Mouse (Mus musculus) liver, embryonic 12.5 days (tissue): ENCODE results near the gene Azin2. TPM values are rescaled to one million over a fixed set of nuclear protein-coding genes. Genes with fewer than 3 reads are reported as not detected.

Experiments
- ATAC-seq: fragments of 200-750 bp; cut with Nextera tagmentation; 2 replicates; pipeline ENCODE4 v1.8.0; 2017; ENCODE audit warnings: moderate number of reproducible peaks, mild to moderate bottlenecking, moderate library complexity
- H3K27ac ChIP-seq: fragments of 300-500 bp; sonication (generic); 2 replicates; pipeline ENCODE4 v1.5.1; 2016; ENCODE audit warnings: mild to moderate bottlenecking
- H3K27me3 ChIP-seq: fragments of 300-500 bp; sonication (generic); replicated peaks from 2 replicates; pipeline ENCODE4 v1.6.1; 2016; ENCODE audit warnings: mild to moderate bottlenecking, moderate library complexity
- H3K36me3 ChIP-seq: fragments of 300-500 bp; sonication (generic); 2 replicates; pipeline ENCODE4 v1.6.1; 2016; ENCODE audit warnings: mild to moderate bottlenecking, moderate library complexity
- H3K4me1 ChIP-seq: fragments of 300-500 bp; sonication (generic); 2 replicates; pipeline ENCODE4 v1.6.1; 2016
- H3K4me2 ChIP-seq: fragments of 300-500 bp; sonication (generic); 2 replicates; pipeline ENCODE4 v1.6.1; 2016; ENCODE audit warnings: mild to moderate bottlenecking, moderate library complexity
- H3K4me3 ChIP-seq: fragments of 300-500 bp; sonication (generic); 2 replicates; pipeline ENCODE4 v1.5.1; 2016; ENCODE audit warnings: mild to moderate bottlenecking, moderate library complexity
- H3K9ac ChIP-seq: fragments of 300-500 bp; sonication (generic); 2 replicates; pipeline ENCODE4 v1.6.1; 2016; ENCODE audit warnings: mild to moderate bottlenecking, moderate library complexity
- H3K9me3 ChIP-seq: fragments of 300-500 bp; sonication (generic); replicated peaks from 2 replicates; pipeline ENCODE4 v1.6.1; 2016; ENCODE audit warnings: mild to moderate bottlenecking, moderate library complexity
- WGBS: fragments of 180-500 bp; shearing (Covaris S2); methylation state at CpG from one replicate; pipeline ENCODE4 v1.1.7; 2016; ENCODE audit not compliant: insufficient replicate concordance; 5-methylcytosine and 5-hydroxymethylcytosine counted together
- polyA plus RNA-seq: library from polyadenylated mRNA; unstranded; fragments of >200 nt; fragmentation: Nextera tagmentation; extraction: Ambion mirVana; gene quantifications from 2 replicates; pipeline ENCODE4 v1.2.1, GENCODE M21; 2016

Azin2 gene
- polyA plus RNA-seq, 1 experiment from 2014 or later, result 2.5 TPM

DNA sequence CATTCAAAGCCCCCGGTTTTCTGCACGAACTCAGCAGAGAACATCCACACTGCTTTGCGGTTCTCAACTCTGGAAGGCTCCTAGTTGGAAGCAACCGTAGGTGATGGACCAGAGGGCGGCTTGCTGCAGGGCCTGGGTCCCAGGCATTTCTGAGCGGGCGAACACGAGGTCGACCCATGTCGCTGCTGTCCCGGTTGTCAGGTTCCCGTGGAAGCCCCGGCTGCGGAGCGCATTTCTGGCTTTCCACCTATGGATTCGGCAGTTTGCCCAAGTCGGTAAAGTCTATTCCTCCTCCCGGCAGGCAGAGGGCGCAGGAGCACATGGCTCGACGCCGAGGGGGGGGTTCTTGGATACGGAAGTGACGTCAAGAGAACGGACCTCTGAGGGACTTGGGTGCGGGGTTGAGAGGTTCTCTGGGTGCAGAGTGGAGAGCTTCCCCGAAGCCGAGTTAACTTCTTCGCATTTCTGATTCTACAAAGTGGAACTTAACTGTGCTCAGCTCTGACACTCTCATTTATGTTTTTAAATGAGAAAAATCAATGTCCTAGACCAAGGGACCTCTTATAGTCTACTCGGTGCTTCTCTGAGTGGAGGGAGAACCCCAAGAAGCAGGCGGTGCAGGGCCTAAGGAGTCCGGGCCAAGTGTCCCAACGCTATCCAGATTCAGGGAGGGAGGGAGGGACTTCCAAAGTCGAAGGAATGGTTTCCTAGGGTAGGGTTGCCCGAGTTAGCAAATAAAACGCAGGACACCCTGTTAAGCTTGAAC lies 37.2 kb downstream of the Azin2 start:
- WGBS, result 14% methylated on average over 36 of the region's 36 CpGs
- no peak overlapping the region for H3K27ac ChIP-seq

DNA sequence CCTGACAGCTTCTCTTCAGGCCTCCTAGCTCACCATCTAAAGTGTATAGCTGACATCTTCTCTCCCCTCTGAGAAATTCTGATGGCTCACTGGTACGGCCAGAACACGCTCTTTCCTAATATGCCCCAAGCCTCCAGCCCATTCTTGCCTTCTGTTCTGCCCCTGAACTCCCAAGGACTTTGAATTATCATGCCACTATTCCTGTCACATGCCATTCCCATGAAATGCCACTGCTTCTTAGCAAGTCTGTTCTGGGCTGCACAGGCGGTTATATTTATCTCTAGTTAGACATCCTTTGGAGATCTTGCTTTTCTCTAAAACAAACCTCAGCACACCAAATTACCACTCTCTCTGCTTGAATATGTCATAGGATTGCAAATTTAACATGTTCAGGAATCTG lies 38.6 kb downstream of the Azin2 start:
- WGBS, result 73% methylated on average over 3 of the region's 3 CpGs
- ATAC-seq, result no peak
- Histone ChIP-seq H3K4me1 (peaks cover 10% of the 10 kb centered on the region), H3K4me3 (no peak overlapping the region), H3K27me3 (peaks cover 53% of the 10 kb centered on the region), H3K27ac (no peak overlapping the region), H3K36me3 (no peaks in the 10 kb centered on the region), H3K9me3 (no peaks in the 10 kb centered on the region), H3K4me2 (no peak overlapping the region), H3K9ac (no peak overlapping the region)

More for the DNA sequence above, 37.2 kb downstream of the Azin2 start:
- Histone ChIP-seq H3K27me3 (peaks cover 49% of the 10 kb centered on the region), H3K4me3 (peak overlapping the region; percentile 24), H3K4me2 (peak overlapping the region; percentile 63), H3K9ac (no peak overlapping the region), H3K4me1 (peaks cover 10% of the 10 kb centered on the region), H3K36me3 (no peaks in the 10 kb centered on the region), H3K9me3 (no peaks in the 10 kb centered on the region)
- ATAC-seq, result no peak

DNA sequence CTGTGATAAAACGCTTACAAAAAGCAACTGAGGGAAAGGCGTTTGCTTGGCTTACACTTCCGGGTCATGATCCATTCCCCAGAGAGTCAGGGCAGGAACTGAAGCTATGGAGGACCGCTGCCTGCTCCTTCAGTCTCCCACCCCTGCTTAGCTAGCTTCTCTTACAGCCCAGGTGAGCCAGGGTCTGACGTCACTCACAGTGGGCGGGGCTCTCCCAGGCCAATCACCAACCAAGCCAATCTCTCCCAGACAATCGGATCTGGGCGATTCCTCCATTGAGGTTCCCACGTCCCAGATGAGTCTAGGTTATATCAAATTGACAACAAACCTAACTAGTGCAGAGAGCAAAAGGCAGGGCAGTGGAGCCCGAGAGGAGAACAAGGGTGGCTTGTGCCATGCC lies 43.1 kb downstream of the Azin2 start:
- 24% methylated on average over 10 of the region's 10 CpGs for WGBS
- no peaks in the 10 kb centered on the region for H3K4me1 ChIP-seq
- H3K4me2 ChIP-seq, result no peak overlapping the region
- H3K27me3 ChIP-seq, result peaks cover 48% of the 10 kb centered on the region
- H3K9ac ChIP-seq, result no peak overlapping the region
- H3K4me3 ChIP-seq, result no peak overlapping the region
- H3K9me3 ChIP-seq, result no peaks in the 10 kb centered on the region
- H3K36me3 ChIP-seq, result no peaks in the 10 kb centered on the region
- H3K27ac ChIP-seq, result no peak overlapping the region
- ATAC-seq, result no peak

DNA sequence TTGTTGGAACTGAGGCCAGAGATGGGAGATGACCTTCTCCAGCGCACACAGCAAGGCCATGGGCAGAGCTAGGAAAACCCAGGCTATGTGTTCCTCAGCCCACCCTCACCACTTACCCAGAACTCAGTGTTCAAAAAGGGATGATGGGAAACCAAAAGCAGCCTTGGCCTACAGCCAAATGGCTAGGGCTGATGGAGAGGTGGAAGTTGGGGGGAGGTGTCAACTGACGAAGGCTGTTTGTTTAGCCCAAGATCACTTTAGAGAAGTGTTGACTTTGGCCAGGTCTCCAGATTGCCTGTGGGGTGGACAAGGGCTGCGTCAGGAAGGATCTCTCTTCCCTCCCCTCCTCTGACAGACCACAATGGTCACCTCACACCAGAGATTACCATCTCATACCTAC lies 44.1 kb downstream of the Azin2 start:
- Histone ChIP-seq H3K36me3 (no peaks in the 10 kb centered on the region), H3K4me3 (no peak overlapping the region), H3K27me3 (peaks cover 38% of the 10 kb centered on the region), H3K9ac (no peak overlapping the region), H3K4me2 (no peak overlapping the region), H3K4me1 (no peaks in the 10 kb centered on the region), H3K27ac (no peak overlapping the region), H3K9me3 (no peaks in the 10 kb centered on the region)
- 42% methylated on average over 3 of the region's 3 CpGs for WGBS
- ATAC-seq, result no peak

DNA sequence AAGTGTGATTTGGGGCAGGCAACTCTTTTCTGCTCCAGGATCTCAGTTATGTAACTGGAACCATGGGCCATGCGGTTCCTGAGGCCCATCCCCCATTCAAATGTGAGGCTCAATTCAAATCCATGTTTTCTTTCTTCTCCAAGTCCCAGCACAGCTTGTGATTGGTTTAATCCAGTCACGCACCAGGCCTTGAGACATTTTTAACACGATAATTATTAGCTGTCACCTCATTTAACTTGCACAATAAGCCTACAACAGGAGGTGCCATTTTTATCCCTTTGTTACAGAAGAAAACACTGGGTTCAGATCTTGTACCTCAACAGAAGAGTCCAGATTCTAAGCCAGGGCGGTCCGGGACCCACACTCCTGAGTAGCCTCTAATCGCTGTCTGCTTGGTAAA lies 44.5 kb downstream of the Azin2 start:
- WGBS, result 73% methylated on average over 6 of the region's 6 CpGs
- no peak overlapping the region for H3K4me3 ChIP-seq

DNA sequence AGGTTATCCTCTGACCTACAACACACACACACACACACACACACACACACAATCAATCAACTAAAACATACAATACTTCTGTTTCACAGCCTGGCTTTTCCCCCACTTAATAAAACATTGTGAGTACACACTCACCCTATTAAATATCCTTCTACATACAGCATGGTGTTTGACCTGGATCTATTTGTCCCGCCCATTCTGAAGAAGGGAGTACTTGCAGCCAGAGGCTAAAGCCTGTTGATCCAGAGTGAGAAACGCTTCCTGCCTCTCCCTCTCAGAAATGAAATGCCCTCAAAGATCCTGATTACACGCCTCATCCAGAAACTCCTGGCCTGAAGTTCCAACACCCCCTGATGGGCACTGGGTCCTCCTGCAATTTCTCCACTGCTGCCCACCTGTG lies 45.1 kb downstream of the Azin2 start:
- WGBS, result 52% methylated on average over 3 of the region's 3 CpGs
- Histone ChIP-seq H3K27ac (no peak overlapping the region), H3K9ac (no peak overlapping the region), H3K36me3 (no peaks in the 10 kb centered on the region), H3K9me3 (no peaks in the 10 kb centered on the region), H3K4me1 (no peaks in the 10 kb centered on the region), H3K4me2 (no peak overlapping the region), H3K4me3 (no peak overlapping the region), H3K27me3 (peaks cover 30% of the 10 kb centered on the region)
- no peak for ATAC-seq

More for the DNA sequence above, 44.5 kb downstream of the Azin2 start:
- Histone ChIP-seq H3K4me2 (no peak overlapping the region), H3K9me3 (no peaks in the 10 kb centered on the region), H3K9ac (no peak overlapping the region), H3K36me3 (no peaks in the 10 kb centered on the region), H3K27me3 (peaks cover 34% of the 10 kb centered on the region), H3K4me1 (no peaks in the 10 kb centered on the region), H3K27ac (no peak overlapping the region)
- ATAC-seq, result no peak

DNA sequence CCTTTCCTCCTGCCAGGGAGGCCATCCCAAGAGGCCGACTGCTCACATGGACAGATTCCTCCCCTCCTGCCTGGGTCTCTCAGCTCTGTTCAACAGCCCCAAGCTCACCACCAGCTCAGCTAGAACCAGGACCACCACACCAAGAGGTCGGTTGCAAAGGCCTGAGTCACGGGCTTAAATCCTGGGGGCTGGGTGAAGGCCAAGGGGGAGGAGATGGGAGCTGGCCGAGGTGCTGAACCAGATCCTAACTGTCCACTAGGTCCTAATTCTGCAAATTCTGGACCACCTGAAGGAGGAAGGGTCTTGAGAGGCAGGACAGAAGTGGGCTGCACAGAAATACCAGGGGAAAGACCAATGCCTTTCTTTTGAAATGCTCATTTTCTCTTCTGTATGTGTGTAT lies 48.4 kb downstream of the Azin2 start:
- WGBS, result 23% methylated on average over 4 of the region's 4 CpGs
- no peak for ATAC-seq

DNA sequence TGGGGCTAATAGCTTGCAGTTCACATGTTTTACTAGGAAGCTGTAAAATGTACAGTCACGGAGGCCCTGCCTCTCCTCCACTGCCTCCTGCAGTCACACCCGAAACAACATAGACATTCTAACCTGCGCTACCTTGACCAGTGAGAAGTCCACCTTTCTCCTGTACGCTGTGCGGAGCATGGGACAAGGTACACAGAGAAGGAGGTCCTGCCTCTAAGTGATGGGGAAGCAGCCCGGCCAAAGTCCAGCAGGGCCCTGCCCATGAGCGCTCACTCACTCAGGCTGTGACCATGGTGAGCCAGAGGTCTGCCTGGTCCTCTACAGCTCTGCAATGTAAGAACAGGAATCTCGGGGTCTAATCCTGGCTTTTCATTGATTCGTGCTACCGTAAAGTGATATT lies 50.2 kb downstream of the Azin2 start:
- ATAC-seq, result no peak

More for the DNA sequence above, 48.4 kb downstream of the Azin2 start:
- no peak overlapping the region for H3K27ac ChIP-seq
- peaks cover 33% of the 10 kb centered on the region; the same call in 1 of the 2 replicates for H3K27me3 ChIP-seq
- no peak overlapping the region for H3K9ac ChIP-seq
- H3K36me3 ChIP-seq, result no peaks in the 10 kb centered on the region
- no peak overlapping the region for H3K4me3 ChIP-seq
- H3K4me2 ChIP-seq, result no peak overlapping the region
- no peaks in the 10 kb centered on the region for H3K9me3 ChIP-seq
- no peaks in the 10 kb centered on the region for H3K4me1 ChIP-seq

DNA sequence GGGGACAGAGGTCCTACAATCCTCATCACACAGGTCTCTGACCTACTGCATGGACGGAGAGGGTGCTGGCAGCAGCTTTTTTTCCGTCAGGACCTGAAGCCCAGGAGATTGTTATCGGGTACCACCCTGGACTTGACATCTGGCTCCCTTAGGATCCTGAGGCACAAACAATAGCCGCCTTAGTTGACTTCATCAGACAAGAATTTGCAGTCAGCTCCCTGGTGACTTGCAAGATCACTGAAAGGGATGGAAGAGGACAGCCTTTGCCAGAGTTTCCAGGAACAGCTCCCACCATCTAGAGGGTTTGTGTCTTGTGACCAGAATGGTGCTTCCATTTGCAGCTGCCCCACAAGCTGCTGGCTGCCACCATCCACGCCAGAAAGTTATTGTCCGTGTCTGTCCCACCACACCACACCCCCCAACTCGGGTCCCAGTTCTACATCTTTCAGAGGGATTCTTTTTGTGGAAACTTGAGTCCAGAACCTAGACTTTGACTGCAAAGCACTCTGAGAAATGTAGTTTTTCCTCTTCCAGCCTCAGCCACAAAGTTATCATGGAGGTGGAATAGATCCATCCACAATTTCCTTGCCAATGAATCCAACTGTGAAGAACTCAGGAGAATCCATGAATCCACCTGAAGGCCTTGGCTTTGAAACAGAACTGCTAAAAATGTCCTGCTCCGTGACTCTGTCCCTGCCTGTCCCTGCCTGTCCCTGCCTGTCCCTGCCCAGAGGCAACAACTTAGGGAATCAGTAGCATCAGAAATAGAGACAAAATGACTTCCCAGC lies 51.8 kb downstream of the Azin2 start:
- Histone ChIP-seq H3K9ac (no peak overlapping the region), H3K9me3 (no peaks in the 10 kb centered on the region), H3K4me3 (no peak overlapping the region), H3K4me2 (no peak overlapping the region), H3K27me3 (peaks cover 37% of the 10 kb centered on the region), H3K36me3 (no peaks in the 10 kb centered on the region), H3K27ac (no peak overlapping the region), H3K4me1 (no peaks in the 10 kb centered on the region)
- ATAC-seq, result no peak
- WGBS, result 42% methylated on average over 8 of the region's 8 CpGs

More for the DNA sequence above, 50.2 kb downstream of the Azin2 start:
- Histone ChIP-seq H3K36me3 (no peaks in the 10 kb centered on the region), H3K9ac (no peak overlapping the region), H3K27ac (no peak overlapping the region), H3K9me3 (no peaks in the 10 kb centered on the region), H3K4me1 (no peaks in the 10 kb centered on the region), H3K4me3 (no peak overlapping the region), H3K4me2 (no peak overlapping the region), H3K27me3 (peaks cover 35% of the 10 kb centered on the region)
- WGBS, result 77% methylated on average over 10 of the region's 10 CpGs

DNA sequence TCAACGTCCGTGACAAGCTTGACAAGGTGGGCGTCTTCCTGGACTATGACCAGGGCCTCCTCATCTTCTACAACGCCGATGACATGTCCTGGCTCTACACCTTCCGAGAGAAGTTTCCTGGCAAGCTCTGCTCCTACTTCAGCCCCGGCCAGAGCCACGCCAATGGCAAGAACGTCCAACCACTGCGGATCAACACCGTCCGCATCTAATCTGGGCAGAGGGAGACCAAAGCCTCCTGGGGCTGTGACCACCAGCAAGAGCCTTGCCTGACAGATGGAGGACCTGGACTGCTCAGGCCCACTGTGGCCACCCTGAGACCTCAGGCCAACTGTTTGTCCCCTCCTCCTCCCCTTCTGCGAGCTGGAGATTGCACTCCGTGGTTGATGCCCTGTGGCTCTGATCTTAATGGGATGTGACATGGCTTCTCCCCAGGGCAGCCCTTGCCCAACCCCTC lies 52.8 kb downstream of the Azin2 start:
- Histone ChIP-seq H3K27me3 (peaks cover 34% of the 10 kb centered on the region), H3K36me3 (no peaks in the 10 kb centered on the region), H3K27ac (no peak overlapping the region), H3K4me3 (no peak overlapping the region), H3K9ac (no peak overlapping the region), H3K4me1 (no peaks in the 10 kb centered on the region), H3K4me2 (no peak overlapping the region), H3K9me3 (no peaks in the 10 kb centered on the region)
- peak; percentile 17; the same call in 1 of the 2 replicates for ATAC-seq
- 73% methylated on average over 14 of the region's 14 CpGs for WGBS

DNA sequence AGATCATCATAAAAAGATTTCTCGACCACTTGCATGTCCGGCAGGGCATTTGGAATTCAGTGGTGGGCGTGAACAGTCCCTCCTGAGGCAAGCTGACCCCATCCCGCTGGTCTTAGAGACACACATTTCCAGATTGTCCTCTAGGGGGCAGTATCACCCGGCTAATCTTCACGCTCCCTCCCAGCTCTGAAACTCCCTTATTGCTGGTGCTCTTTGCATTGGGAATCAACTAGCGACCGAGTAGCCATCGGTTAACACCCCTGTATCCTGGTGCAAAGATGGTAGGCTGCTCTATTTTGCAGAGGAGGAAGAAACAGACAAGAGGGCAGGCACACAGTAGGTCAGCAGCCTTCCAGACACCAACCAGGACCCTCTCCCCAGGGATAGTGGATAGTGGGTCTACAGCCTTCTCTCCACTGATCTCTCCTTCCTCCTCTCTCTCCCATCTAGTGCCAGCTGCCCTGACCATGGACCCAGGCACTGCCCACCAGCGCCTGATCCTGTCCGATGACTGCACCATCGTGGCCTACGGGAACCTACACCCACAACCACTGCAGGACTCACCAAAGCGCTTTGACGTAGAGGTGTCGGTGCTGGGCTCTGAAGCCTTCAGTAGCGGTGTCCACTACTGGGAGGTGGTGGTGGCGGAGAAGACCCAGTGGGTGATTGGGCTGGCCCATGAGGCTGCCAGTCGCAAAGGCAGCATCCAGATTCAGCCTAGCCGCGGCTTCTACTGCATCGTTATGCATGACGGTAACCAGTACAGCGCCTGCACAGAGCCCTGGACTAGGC lies 53.5 kb downstream of the Azin2 start:
- H3K27me3 ChIP-seq, result peaks cover 34% of the 10 kb centered on the region
- H3K9ac ChIP-seq, result no peak overlapping the region
- no peaks in the 10 kb centered on the region for H3K4me1 ChIP-seq
- H3K4me3 ChIP-seq, result no peak overlapping the region
- H3K9me3 ChIP-seq, result no peaks in the 10 kb centered on the region
- no peaks in the 10 kb centered on the region for H3K36me3 ChIP-seq
- no peak overlapping the region for H3K4me2 ChIP-seq
- WGBS, result 53% methylated on average over 24 of the region's 24 CpGs
- ATAC-seq, result no peak; the same call in 1 of the 2 replicates
- no peak overlapping the region for H3K27ac ChIP-seq
